Mouse (Mus musculus): Measurements from ENCODE around the gene Cdk2ap2. TPM values are rescaled to one million over a fixed set of nuclear protein-coding genes. Genes with fewer than 3 reads are reported as not detected.
"Not testable (repeated sequence)": the region's sequence is repeated elsewhere in the genome, so short reads cannot be mapped to it uniquely, and the experiment has no call there.

Cdk2ap2 gene
- total RNA-seq, 2 experiments from 2014 or later: 31.8 to 35.3 TPM

- intact Hi-C loops (cut with DNase I); DNase-seq (ENCODE audit: low spot score in 2 of 2): not testable (repeated sequence)
These were observed 32.5 kb upstream of the Cdk2ap2 start for GRCm38 (mm10) chr19:4064501-4064900.

DNA sequence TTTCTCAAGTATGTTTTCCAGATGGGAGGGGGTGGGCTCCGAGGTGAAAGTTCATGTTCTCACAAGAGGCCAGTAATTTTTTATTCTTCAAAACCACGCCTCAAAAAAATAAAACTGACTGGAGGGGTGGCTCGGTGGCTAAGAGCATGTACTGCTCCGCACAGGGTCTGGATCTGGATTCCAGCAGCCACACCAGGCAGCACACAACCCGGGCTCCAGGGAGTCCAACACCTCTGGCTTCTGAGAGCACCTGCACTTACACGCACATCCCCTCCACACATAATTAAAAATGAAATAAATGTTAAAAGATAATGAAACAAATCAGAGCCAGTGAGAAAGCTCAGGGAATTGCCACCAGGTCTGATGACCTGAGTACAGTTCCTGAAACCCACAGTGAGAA is 30.7 kb upstream of the Cdk2ap2 start:
- intact Hi-C loops (cut with DNase I): no loop called here
- DNase-seq (ENCODE audit: low spot score in 2 of 2): no peak

DNA sequence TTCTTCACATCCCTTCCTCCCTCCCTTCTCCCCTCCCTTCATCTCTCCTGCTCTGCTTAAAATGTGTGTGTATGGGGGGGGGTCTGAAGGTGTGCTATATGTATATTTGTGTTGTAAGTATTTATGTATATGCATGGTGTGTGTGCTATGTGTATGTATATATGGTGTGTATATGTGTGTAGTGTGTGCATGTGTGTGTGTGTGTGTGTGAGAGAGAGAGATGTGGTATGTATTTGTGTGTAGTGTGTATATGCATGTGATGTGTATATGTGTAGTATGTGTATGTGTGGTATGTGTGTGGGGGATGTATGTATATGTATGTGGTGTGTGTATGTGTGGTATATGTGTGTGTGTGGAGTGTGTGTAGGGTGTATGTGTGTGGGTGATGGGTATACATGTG is 30.1 kb upstream of the Cdk2ap2 start:
- DNase-seq (ENCODE audit: low spot score in 2 of 2): no peak
- intact Hi-C loops (cut with DNase I): no loop called here

- intact Hi-C loops (cut with DNase I); DNase-seq (ENCODE audit: low spot score in 2 of 2): not testable (repeated sequence)
These were observed 28.7 kb upstream of the Cdk2ap2 start for GRCm38 (mm10) chr19:4068242-4068641.

DNA sequence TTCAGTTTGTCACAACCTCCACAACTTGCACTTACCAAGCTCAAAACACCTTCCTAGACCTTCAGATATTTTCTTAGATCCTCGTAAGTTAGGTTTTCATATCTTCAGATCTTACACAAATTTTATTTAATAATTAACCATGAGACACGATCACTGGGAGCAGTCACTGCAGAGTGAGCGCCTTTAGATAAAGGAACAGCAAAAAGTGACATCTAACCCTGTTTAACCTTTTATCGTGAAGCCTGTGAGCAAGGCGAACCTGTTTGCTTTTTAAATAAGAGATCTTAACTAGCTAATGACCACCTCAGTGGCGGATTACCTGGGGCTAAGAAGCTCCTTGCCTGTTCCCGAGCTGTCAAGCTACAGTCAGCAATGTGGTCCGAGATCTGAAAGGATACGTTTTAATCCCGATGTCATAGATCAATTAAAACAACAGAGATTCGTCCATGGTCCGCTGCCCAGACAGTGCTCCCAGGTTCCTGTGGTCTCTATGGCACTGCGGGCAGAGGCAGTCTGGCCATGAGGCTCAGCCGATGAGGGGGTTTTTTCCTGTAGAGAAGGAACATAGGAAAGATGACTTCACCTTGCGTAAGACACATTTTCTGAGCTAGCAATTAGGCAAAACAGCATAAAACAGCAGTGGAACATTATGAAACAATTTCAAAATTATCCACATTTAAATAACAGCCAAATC is 28.1 kb upstream of the Cdk2ap2 start:
- intact Hi-C loops (cut with DNase I): no loop called here

DNA sequence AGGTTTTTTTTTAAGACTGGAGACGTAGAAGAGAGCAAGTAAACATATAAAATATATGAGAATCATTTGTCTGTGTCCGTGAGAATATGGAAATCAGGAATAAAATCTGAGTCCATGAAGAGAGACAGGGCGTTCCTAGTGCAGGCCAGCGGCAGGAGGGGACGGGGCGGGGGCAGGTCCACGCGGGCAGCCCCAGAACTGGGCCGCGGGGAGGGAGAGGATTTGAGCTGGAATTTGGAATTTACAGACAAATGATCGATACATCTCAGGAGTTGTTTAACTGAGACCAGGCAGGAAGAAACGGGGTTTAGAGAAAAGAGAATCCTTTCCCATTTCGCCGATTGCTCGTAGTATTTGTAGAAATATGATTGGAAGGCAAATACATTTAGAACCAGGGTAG is 26.7 kb upstream of the Cdk2ap2 start:
- intact Hi-C loops (cut with DNase I): no loop called here
- no peak for DNase-seq (ENCODE audit: low spot score in 2 of 2)

More for the DNA sequence above, 28.1 kb upstream of the Cdk2ap2 start:
- no peak for DNase-seq (ENCODE audit: low spot score in 2 of 2)

GRCm38 (mm10) chr19:4070756-4071155 is 26.2 kb upstream of the Cdk2ap2 start:
- DNase-seq (ENCODE audit: low spot score in 2 of 2): no peak
- intact Hi-C loops (cut with DNase I): no loop called here

GRCm38 (mm10) chr19:4071406-4071805 is 25.6 kb upstream of the Cdk2ap2 start:
- intact Hi-C loops (cut with DNase I): no loop called here
- no peak for DNase-seq (ENCODE audit: low spot score in 2 of 2)

DNA sequence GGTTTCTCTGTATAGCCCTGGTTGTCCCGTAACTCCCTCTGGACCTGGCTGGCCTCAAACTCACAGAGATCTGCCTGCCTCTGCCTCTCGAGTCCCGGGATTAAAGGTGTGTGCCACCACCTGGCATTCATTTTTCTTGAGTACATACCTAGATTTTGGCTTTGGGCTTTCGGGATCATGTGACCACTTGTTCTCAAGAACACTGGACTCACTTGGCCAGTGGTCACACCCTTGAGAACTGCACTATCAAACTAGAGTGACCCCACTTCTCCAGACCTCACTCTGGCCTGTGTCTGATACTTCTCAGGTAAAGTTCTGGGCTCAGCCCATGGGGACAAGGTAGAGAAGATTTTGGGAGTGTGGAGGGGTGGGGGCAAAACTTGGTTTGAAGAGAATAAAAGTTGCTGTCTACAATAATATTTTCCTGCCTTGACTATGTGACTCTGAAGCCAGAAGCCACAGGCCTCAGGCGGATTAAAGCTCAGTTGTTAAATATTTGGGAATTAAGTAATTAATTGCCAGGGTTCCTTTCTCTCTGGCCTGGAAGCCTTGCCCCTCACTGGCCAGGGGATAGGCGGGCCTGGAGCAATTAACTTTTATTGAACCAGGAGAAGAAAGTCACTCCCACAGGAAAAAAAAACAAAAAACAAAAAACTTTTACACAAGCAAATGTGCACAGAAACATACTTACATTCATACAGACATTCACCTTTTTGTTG is 24.1 kb upstream of the Cdk2ap2 start:
- no peak for DNase-seq (ENCODE audit: low spot score in 2 of 2)
- intact Hi-C loops (cut with DNase I): loop anchor here (2.0 kb wide), 1 partner anchor 14 kb away; the partner anchor contains the start of gene Gstp3

DNA sequence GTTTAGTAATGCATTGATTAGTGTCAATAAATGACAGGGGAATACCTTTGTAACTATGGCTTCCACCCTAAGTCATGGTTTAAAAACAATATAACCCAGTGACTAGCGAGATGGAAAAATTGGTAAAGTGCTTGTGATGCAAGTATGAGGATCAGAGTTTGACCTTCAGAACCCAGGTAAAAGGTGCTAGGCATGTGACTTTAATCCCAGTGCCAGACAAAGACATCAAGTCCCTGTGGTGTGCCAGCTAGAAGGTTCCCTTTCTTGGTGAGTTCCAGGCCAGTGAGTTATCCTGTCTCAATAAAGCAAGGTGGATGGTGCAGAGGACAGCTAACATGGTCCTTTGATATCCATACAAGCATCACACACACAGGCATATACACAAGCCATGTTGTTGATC is 21.5 kb upstream of the Cdk2ap2 start:
- intact Hi-C loops (cut with DNase I): no loop called here
- DNase-seq (ENCODE audit: low spot score in 2 of 2): no peak

DNA sequence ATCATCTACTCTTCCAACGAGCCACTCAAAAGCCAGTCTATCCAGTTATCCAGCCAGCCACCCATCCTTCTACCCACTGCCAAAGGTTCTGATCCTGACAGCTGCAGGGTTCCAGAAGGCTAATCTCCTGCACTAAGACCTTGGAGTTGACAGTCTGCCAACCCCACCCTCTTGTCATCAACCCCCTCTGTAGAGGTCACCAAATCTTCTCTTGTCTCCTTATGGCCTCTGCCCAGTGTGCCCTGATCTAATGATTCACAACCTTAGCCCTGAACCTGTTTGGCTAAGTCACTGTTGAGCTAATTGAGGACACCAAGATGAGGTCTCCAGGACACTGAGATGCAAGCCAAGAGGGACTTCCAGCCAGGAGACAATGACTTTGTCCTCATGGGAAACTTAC is 17.4 kb upstream of the Cdk2ap2 start:
- no peak for DNase-seq (ENCODE audit: low spot score in 2 of 2)
- intact Hi-C loops (cut with DNase I): no loop called here

DNA sequence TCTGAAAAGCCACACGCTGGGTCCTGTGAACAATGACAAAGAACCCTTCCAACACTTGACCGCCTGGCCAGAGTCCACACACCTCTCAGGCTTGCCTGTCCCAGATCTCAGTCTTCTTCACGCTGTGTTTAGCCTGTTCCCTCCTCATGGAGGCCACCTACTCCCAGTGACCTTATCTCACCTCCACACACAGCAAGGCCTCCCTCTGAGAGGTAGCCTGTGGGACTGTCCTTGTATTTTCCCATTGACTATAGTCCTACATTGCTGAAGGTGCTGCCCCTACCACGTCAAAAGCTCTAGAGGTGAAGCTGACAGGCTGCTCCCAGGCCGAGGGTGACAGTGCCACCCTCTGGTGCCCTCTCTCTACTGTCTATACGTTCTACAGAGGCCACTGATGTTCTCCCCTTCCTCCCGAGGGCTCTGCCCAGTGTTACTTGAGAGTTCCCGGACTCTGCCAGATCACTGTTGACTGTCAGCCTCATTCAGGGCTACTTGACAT is 16.4 kb upstream of the Cdk2ap2 start:
- no peak for DNase-seq (ENCODE audit: low spot score in 2 of 2)
- intact Hi-C loops (cut with DNase I): no loop called here

DNA sequence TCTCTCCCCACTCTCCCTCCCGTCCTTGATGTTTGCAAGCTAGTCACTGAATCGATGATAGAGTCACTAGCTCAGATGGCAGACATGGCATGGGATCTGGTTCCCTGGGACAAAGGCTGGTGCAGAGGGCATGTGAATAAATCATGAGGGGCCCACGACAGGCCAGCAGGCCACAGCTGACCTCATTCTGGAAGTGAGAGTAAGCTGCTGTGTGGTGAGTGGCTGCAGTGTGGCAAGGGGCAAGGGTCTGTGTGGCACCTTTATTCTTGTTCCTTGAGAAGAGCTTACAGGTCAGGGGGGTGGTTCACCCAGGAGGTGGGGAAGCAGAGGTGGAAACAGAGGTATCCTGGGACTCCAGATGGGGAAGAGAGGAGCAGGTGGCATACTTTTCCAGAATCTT is 15.6 kb upstream of the Cdk2ap2 start, which contains the start of gene Cabp2:
Cabp2 (plus strand) TSS at position 185 of the 400 bp plus-strand sequence.
- no peak for DNase-seq (ENCODE audit: low spot score in 2 of 2)
- intact Hi-C loops (cut with DNase I): no loop called here

GRCm38 (mm10) chr19:4082219-4082965 is 14.6 kb upstream of the Cdk2ap2 start:
- intact Hi-C loops (cut with DNase I): no loop called here
- DNase-seq (ENCODE audit: low spot score in 2 of 2): no peak

DNA sequence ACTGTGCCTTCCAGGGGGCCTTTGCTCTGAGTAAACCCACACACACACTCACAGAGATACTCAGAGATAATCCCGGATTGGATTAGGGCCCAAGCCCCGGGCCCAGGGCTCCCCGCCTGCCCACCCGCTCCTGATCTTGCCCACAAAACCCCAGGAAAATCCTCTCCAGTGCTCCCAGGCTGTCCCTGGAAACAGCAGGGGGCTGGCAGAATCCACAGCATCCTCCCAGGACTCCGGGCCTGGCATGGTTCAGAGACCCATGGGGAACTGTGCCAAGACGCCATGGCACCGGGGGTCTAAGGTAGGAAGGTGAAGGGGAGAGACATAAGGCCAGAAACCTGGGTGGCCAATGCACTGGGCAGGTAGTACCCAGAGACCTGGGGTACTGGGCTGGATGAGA is 13.7 kb upstream of the Cdk2ap2 start:
- DNase-seq (ENCODE audit: low spot score in 2 of 2): no peak
- intact Hi-C loops (cut with DNase I): no loop called here

DNA sequence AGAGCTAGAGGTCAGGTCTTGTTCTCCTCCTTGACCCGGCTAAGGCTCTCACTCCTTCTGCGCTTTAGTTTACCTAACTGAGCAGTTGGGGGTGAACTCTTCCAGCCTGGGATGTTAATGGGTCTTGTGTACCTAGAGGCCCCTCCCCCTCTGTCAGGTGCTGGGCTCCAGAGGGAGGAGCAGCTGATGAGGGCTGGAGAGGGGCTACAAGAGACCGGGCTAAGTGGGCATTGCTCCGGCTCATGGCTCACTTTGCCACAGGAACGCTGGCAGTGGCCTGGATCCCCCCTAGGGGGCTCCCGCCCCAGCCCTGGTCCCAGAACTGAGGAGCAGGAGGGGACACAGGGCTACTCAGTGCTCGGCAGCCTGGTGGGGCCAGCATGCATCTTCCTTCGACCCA is 13.2 kb upstream of the Cdk2ap2 start:
- intact Hi-C loops (cut with DNase I): no loop called here
- no peak for DNase-seq (ENCODE audit: low spot score in 2 of 2)

GRCm38 (mm10) chr19:4084984-4085383 is 12.0 kb upstream of the Cdk2ap2 start:
- DNase-seq (ENCODE audit: low spot score in 2 of 2): no peak
- intact Hi-C loops (cut with DNase I): loop anchor here (5.0 kb wide), 1 partner anchor 58 kb away; no protein-coding TSS in a partner anchor

DNA sequence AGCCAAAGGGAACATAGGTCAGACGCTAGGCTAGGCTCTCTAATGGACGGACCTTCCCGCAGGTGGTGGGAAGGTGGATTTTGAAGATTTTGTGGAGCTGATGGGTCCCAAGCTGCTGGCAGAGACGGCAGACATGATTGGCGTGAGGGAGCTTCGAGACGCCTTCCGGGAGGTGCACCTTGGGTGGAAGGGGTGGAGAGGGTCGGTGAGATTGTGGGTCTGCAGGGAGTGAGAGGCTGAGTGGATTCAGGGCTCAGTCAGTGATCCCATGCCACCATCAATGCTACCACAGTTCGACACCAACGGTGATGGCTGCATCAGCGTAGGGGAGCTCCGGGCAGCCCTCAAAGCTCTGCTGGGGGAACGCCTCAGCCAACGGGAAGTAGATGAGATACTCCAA is 10.8 kb upstream of the Cdk2ap2 start:
- intact Hi-C loops (cut with DNase I): loop anchor here (5.0 kb wide), 1 partner anchor 59 kb away; no protein-coding TSS in a partner anchor
- no peak for DNase-seq (ENCODE audit: low spot score in 2 of 2)

- intact Hi-C loops (cut with DNase I): loop anchor here (5.0 kb wide), 1 partner anchor 60 kb away; no protein-coding TSS in a partner anchor
These were observed 9.9 kb upstream of the Cdk2ap2 start for GRCm38 (mm10) chr19:4087090-4087489.

DNA sequence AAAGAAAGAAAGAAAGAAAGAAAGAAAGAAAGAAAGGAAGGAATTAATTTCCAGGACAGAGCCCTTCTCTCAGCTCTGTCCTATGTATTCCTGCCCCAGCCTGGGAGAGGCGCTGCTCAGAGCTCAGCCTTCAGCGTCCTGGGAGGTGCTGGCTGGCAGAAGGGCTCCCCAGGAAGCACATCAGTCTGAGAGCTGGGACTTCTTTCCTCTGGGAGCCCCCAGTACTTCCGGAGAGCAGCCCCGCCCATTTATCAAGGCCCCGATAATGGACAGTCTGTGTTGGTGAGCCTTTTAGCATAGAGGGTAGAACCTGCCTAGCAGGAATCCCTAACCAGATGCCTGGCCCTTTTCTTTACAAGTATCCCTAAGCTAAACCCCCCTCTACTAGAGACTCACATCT is 8.8 kb upstream of the Cdk2ap2 start:
- intact Hi-C loops (cut with DNase I): loop anchor here (5.0 kb wide), 1 partner anchor 61 kb away; no protein-coding TSS in a partner anchor

More at GRCm38 (mm10) chr19:4087090-4087489, 9.9 kb upstream of the Cdk2ap2 start:
- DNase-seq (ENCODE audit: low spot score in 2 of 2): no peak

More for the DNA sequence above, 8.8 kb upstream of the Cdk2ap2 start:
- DNase-seq (ENCODE audit: low spot score in 2 of 2): no peak
